Mouse (Mus musculus): Measurements from ENCODE around the gene Slc16a11.
A peak's percentile ranks its signal among the peaks of the same experiment; 100 is the strongest.

Slc16a11 gene

GRCm38 (mm10) chr11:70251853-70252252, 39.3 kb downstream of the Slc16a11 start:
- no peak for DNase-seq (ENCODE audit: low spot score in 2 of 2)

GRCm38 (mm10) chr11:70254337-70254736, 41.8 kb downstream of the Slc16a11 start:
- no peak for DNase-seq (ENCODE audit: low spot score in 2 of 2)

- peak; percentile 73 to 79 for DNase-seq (ENCODE audit: low spot score in 2 of 2)
Measured at GRCm38 (mm10) chr11:70254931-70255531, 42.5 kb downstream of the Slc16a11 start, which contains the start of gene Alox12. Gene Alox12, minus strand, starts transcription at chr11:70255353.

DNA sequence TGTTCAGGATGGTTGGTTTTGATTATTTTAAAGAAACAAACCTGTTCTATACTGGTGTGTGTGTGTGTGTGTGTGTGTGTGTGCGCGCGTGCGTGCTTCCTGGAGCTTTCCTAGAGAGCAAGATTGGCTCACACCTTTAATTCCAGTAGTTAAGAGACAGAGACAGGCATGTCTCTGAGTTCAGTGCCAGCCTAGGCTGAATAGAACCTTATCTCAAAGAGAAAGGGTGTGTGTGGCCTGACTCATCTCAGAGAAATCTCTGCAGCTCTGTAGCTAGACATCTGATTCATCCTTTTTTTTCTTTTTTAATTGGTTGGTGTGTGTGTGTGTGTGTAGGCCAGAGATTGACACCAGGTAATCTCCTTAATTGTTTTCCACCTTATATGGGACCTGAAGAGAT, 46.5 kb downstream of the Slc16a11 start:
- DNase-seq (ENCODE audit: low spot score in 2 of 2): no peak

DNA sequence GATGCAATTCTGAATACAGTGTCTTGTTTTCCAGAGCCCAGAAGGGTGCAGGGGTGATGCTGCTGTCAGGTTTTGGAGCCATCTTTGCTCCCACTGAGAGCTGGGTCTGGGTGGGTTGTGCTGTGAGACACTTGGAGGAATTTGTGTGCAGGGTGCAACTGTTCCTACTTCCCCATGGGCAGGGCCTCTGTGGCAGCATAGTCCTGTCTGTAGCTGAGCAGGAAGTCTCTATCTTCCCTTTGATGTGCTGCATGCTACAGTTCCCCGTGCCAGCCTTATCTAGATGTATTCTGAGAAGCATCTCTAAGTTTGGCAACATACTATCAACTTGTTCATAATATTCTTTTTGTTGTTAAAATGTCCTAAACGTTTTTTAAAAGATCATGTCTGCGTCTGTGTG, 52.7 kb downstream of the Slc16a11 start:
- DNase-seq (ENCODE audit: low spot score in 2 of 2): no peak

- DNase-seq (ENCODE audit: low spot score in 2 of 2): no peak
Measured at GRCm38 (mm10) chr11:70265819-70266218, 53.3 kb downstream of the Slc16a11 start.
